Mouse (Mus musculus) adrenal gland, postnatal 10 days (tissue): ENCODE measurements around the gene Nsmce3. TPM values are rescaled to one million over a fixed set of nuclear protein-coding genes. Genes with fewer than 3 reads are reported as not detected.

Experiments
- DNase-seq: peaks from one replicate; pipeline ENCODE4 v3.0.0; 2021; ENCODE audit warnings: mixed read lengths
- total RNA-seq, 2 experiments: library from RNA; stranded (reverse); gene quantifications; 2 replicates each; pipeline ENCODE4 v1.2.3; 2021

The Nsmce3 gene
- total RNA-seq, 2 experiments from 2014 or later = 6.6 to 7.6 TPM

DNA sequence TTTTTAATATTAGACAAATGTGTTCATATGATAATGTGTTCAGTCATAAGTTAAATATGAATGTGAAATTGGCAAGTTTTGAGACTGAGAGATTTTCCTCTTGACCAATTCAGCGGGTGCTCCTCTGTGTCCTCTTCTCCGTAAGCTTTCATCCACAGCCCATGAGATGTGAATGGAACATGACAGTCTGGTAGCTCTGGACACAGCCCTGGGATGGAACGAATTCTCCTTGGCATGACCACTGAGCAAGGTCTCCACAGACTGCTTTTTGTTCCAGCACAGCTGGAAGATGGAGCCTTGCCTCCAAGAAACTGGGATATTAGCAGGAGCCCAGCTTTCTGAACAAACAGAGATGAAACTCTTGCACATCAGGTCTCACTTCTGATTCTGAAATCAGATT, 9.8 kb downstream of the Nsmce3 start:
- no peak for DNase-seq

DNA sequence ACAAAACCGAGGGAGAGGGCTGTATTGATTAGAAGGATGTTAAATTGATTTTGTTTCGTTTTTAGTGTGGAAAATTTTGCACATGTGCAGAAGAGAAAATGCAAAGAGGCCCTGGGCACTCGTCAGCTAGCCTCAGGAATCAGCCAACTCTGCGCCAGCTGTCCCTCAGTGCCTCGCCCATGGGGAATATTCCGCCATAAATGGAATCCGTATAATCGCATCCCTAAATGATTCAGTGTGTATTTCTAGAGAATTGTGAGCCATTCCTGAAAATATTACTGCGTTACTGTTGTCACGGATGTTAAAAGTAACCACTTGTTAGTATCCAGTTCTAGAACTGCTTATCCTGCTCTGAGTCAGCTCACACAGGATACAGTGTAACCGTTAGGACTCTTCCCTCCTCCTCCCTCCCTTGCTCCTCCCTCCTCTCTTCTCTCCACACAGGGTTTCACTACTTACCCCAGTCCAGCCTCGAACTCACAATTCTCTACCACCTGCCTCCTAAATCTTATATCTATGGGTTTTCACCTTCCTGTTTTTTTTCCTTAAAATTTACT, 16.2 kb downstream of the Nsmce3 start:
- no peak for DNase-seq

DNA sequence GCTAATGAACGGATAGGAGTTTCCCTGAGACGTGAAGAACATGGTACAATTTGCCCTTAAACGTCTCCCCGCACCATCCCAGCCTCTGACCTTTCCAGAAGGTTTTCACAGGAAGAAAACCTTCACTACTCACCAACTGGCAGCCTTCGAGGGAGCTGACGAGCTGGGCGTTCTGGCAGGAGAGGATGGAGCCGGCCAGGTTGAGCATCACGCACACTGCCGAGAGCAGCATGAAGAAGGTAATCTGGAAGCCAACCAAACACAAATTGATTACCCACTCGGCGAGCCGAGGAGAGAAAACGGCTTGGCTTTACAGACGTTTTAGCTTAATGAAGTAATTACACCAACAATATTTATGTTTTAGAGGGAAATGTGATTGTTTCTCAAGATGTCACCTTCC, 16.8 kb downstream of the Nsmce3 start:
- no peak for DNase-seq

DNA sequence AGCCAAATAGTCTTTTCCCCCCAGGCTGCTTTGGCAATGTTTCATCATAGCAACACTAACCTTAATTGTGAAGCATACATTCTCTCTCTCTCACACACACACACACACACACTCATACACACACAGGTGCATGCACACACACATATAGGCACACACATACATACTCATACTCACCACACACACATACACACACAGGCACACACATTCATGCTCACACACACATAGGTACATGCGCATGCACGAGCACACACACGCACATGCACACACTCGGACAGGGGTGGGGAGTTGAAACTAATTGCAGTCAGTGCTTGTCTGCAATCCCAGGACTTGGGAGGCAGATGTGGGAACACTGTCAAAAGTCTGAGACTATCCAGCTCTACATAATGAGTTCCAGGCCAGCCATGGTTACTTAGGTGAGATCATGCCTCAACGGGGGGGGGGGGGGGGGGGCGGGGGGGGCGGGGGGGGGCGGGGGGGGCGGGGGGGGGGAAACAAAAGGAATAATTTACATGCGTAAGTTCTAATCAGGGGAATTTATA, 17.3 kb downstream of the Nsmce3 start:
- no peak for DNase-seq

DNA sequence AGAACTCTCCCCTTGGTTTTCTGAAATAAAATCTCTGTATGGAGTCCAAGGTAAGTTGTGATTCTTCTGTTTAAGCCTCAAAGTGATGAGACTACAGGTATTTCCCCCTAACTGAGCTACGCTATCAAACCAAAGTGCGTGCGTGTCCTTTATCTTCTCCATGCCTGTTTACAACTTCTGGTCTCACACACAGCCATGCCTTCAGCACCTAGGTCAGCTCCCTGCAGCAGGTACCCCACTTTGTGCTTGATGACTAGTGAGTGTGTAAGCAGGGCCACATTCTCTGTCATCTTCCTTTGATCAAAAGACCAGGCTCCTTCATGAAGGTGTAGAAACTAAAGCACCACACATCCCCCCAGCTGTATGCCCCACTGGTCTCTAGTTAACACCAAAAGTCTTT, 22.0 kb downstream of the Nsmce3 start:
- peak; percentile 75 for DNase-seq

DNA sequence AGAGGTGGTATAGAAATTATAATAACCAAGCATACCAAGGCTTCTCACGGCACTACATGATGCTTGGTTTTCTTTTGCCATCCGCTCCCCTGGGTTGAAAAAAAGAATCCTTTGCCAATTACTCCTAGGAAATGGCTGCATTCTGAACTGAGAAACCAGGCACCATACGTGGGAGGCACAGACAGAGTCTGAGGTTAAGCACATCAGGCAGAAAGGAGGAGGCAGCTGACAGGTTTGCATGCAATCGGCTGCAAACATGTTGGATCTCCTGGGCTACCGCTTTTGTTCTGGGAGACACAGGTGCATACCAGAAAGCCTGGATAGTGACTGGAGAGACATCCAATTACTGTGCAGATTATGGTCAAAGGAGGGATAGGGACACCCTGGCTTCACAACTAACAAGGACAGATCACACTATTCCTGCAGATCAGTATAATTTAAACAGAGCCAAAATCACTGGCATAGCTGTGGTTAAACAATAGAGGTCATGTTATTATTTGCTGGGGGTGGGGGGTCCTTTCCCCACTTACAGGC, 25.4 kb downstream of the Nsmce3 start:
- DNase-seq = no peak

DNA sequence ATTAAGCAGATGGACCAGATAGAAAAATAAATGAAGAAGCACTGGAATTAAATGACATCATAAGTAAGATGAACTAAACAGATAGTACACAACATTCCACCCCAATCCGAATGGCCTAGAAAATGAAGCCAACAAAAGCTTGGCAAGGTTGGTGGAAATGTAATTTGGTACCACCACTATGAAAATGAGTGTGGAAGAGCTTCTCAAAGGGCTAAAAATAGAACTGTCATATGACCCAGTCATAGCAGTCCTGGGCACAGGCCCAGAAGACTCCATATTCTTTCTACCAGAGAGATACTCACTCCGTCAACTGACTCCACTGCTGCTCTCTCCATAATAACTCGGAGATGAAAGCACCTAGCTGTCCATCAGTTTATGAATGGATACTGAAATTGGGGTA, 26.7 kb downstream of the Nsmce3 start:
- DNase-seq = no peak

DNA sequence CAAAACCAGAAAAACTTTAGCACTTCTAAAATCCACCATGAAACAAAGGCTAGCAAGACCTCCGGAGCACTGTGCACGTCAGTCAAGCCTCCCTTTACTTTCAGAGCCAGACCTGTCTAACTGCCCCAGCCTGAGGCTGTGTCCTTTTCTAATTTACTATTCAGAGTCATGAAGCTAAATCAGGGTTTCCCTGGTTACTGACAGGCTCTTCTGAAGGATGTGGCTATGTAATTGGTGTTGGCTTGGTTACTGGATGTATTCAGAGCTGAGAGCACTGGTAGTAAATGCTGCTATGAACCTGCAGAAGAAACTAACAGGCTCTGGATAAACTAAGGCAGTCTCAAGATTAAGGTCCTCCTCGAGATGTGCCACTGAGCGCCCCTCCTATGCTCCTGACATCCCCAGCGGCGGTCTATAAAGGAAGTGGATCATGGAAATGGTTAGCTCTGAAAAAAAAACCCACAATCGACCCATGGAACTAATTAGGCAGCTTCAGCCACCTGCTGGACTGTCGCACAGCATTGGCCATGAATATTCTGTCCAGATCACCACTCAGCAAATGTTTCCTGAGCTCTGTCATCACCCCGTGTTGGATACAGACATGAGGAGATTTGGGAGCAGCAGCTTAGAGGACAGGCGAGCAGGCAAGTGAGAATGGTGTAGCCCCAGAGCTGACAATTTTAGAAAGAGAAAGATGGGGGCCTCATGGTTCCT, 31.7 kb downstream of the Nsmce3 start:
- no peak for DNase-seq

DNA sequence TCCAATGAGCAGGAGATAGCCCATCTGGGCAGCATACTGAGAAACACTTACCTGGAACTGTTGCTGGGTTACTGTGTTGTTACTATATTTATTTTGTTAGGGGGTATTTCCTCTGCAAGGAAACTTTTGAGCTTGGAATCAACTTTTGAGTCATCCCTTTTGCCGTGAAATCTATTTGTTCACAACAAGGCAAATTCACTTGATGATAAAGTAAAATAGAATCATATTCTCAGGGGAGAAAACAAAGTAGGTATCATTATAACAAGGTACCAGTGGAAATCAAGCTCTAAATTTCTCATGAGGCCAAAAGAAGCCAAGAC, 32.3 kb downstream of the Nsmce3 start:
- no peak for DNase-seq

DNA sequence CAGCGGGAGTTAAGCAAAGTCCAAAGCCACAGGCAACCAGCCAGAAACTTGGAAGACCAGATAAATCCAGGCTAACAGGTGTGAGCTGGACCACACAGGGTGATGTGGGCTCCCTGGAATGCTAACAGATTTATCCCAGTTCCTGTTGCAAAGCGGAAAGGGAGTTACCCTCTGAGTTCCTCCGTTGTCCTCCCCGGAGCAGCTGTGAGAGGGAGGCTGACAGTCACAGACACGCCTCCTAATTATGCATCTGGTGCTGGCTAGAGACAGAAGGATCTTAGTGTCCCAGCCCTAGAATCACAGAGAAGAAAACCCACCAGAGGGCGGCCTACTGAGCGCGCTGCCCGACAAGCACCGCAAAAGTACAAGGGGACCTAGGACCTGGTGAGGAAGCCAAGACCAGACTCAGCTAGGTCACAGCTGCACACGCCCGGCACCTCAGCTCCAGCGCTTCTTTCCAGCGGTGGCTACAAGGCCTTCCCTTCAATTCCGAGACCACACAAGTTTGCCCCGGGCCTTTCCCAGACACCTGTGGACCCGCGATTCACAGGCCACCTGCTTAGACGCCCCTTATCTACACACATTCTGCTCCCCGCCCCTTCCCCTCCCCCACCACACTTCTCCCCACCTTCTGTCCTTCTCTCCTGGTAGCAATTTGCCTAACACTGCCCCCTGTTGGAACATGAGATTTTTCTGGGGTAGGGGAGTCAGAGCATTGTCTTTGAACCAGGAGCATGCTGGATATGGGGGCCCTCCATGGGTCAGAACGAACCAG, 32.8 kb downstream of the Nsmce3 start:
- DNase-seq = peak; percentile 59

DNA sequence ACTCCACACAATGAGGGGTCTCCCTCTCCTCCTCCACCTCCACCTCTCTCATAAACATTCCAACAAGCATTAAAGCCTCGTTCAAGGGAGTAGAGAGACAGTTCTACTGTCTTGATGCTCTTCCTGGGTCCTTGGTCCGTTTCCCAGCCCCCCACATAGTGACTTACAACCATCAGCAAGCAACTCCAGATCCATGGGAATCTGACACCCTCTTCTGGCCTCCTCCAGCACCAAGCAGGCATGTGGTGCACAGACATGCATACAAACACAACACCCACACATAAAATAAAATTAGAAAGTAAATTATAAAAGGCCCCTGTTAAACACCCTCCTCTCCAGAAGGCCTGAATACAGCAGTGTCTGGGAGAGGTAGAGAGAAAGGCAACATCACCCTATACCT, 33.5 kb downstream of the Nsmce3 start:
- DNase-seq = no peak

DNA sequence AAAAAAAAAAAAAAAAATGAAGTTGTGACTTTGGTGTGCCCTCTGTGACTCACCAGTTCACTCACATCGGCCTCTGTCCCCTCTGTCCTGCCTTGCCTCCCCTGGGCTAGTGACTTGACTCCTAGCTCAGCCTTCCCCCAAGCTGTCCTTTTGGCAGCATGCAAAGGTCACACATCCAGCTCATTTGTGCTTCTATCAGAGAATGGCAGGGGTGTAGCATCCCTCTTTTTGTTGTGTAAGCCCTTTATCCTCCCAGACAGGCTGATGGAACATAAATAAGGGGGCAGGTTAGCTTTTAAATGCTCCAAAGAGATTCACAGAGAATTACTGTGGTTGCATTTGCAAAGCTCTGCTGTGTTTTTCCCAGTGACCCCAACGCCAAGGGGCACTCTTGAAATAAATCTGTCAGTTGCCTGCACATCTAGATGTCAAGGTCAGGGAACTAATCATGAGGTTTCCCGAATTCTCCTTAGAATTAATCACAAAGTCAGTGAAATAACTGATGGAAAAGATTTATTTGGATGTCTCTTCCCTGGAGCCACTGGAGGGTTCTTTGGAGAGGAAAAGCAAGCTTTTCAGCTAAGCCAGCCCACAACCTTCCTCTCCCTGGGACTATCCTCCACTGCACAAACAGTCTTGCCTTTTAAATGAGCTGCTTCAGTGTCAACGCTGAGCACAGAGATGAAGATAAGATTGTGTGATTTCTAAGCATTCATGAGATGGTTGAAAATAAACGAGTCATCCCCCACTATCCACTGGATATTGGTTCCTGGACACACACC, 42.4 kb downstream of the Nsmce3 start:
- peak; percentile 41 for DNase-seq

DNA sequence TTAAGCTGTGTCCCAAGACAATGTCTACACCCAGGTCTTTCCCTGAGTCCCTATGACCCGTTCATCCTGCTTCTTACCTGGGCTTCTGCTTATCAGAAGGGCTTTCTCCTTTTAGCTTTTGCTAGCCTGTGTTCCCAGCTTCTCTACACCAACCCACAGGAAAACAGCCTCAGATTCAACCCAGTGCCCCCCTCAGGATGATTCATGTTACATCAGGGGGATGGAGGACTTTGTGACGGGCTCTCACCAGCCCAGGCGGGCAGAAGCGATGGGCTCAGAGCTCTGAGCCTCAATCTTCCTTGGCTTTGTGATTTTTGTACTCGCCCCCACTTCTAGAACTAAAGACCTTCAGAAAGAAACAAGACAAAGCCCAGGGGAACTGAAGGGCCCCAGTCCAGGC, 51.7 kb downstream of the Nsmce3 start:
- no peak for DNase-seq

DNA sequence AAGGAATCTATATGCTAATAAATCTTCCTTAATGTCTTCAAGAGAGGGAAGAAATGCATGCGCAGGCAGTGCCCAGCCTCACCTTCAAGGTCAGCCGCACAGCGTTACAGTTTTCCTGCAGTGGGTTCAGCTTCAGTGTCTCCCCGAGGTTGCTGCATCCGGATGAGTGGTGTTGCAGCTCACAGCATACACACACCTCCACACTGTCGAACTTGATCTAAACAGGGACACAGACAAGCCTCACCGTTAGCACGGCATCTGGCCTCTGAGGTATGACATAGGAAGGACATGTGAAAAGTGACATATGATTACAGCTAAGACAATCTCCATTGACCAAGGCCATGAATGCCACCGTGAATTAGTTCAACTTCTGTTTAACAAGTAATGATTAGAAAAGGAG, 53.1 kb downstream of the Nsmce3 start:
- no peak for DNase-seq
